Mouse (Mus musculus) liver, embryonic 16.5 days (tissue): Measurements from ENCODE around the gene Gm7954. TPM values are rescaled to one million over a fixed set of nuclear protein-coding genes. Genes with fewer than 3 reads are reported as not detected.
"Not testable (repeated sequence)": the region's sequence is repeated elsewhere in the genome, so short reads cannot be mapped to it uniquely, and the experiment has no call there.

ENCODE experiments used
- ATAC-seq: fragments of 200-750 bp; cut with Nextera tagmentation; 2 replicates; pipeline ENCODE4 v1.8.0; 2017; ENCODE audit warnings: low read depth, mild to moderate bottlenecking, moderate number of reproducible peaks, moderate library complexity
- H3K27ac ChIP-seq: fragments of 300-500 bp; sonication (generic); 2 replicates; pipeline ENCODE4 v1.5.1; 2014; ENCODE audit warnings: mild to moderate bottlenecking, low read length
- H3K27me3 ChIP-seq: fragments of 300-500 bp; sonication (generic); 2 replicates; pipeline ENCODE4 v1.6.1; 2014; ENCODE audit warnings: low read depth, low read length, mixed read lengths; ENCODE audit not compliant: control insufficient read depth, insufficient read depth
- H3K36me3 ChIP-seq: fragments of 300-500 bp; sonication (generic); 2 replicates; pipeline ENCODE4 v1.6.1; 2014; ENCODE audit warnings: mild to moderate bottlenecking; ENCODE audit not compliant: control insufficient read depth, insufficient read depth
- H3K4me1 ChIP-seq: fragments of 300-500 bp; sonication (generic); 2 replicates; pipeline ENCODE4 v1.6.1; 2014; ENCODE audit warnings: low read depth, low read length, mixed read lengths; ENCODE audit not compliant: control insufficient read depth
- H3K4me2 ChIP-seq: fragments of 300-500 bp; sonication (generic); 2 replicates; pipeline ENCODE4 v1.6.1; 2014; ENCODE audit warnings: low read depth, low read length, mixed read lengths
- H3K4me3 ChIP-seq: fragments of 300-500 bp; sonication (generic); 2 replicates; pipeline ENCODE4 v1.5.1; 2014; ENCODE audit warnings: low read depth, mild to moderate bottlenecking, low read length
- H3K9ac ChIP-seq: fragments of 300-500 bp; sonication (generic); 2 replicates; pipeline ENCODE4 v1.6.1; 2014; ENCODE audit warnings: low read depth, low read length
- H3K9me3 ChIP-seq: fragments of 300-500 bp; sonication (generic); replicated peaks from 2 replicates; pipeline ENCODE4 v1.6.1; 2016; ENCODE audit warnings: low read length; ENCODE audit not compliant: control insufficient read depth
- WGBS: fragments of 180-500 bp; shearing (Covaris S2); extraction: QIAGEN DNeasy Blood & Tissue Kit; methylation state at CpG from one replicate; pipeline ENCODE4 v1.1.7; 2014; ENCODE audit not compliant: insufficient replicate concordance; 5-methylcytosine and 5-hydroxymethylcytosine counted together
- polyA plus RNA-seq: library from polyadenylated mRNA; unstranded; fragments of >200 nt; fragmentation: Nextera tagmentation; extraction: Ambion mirVana; gene quantifications from 2 replicates; pipeline ENCODE4 v1.2.1, GENCODE M21; 2015

Gm7954 gene
- not detected in 2 replicates for polyA plus RNA-seq

DNA sequence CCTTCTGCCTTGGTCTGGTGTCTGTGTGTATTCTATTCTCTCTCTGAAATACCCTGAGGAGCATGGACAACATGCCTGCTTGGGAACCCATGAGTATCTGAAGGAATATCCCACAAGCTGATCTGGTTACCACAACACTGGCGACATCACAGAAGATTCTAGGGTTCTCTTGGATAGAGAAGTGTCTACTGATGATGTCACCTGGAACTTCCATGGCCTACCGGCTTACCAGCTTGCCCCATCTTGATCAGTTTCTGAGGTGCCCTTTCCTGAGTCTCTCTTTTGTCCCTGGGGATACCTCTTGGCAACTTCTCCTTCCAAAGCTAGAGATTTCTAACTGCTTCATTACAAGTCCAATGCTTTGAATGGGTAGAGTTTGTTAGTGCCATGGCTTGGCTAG lies at the start of gene Gm7954:
TSS of gene Gm7954 (minus strand) at position 101 of the 400 bp plus-strand sequence.
- H3K9ac ChIP-seq, H3K36me3 ChIP-seq, H3K27ac ChIP-seq, H3K27me3 ChIP-seq, H3K9me3 ChIP-seq, ATAC-seq, H3K4me3 ChIP-seq, H3K4me2 ChIP-seq, H3K4me1 ChIP-seq: not testable (repeated sequence)
- no CpG with 5 or more reads among the region's 2 CpGs for WGBS

DNA sequence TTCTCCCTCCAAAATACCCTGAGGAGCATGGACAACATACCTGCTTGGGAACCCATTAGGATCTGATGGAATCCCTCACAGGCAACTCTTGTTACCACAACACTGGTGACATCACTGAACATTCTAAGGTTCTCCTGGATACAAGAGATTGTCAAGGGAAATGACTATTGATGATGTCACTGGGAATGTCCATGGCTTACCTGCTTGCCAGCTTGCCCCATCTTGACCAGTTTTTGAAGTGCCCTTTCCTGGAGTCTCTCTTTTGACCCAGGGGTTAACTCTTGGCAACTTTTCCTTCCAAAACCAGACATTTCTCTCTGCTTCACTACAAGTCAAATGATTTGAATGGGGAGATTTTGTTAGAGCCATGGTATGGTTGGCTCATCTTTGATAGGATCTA lies 36.1 kb upstream of the Gm7954 start, which contains the start of gene Gm3486:
TSS of gene Gm3486 (minus strand) at position 101 of the 400 bp plus-strand sequence.
- ATAC-seq: not testable (repeated sequence)

DNA sequence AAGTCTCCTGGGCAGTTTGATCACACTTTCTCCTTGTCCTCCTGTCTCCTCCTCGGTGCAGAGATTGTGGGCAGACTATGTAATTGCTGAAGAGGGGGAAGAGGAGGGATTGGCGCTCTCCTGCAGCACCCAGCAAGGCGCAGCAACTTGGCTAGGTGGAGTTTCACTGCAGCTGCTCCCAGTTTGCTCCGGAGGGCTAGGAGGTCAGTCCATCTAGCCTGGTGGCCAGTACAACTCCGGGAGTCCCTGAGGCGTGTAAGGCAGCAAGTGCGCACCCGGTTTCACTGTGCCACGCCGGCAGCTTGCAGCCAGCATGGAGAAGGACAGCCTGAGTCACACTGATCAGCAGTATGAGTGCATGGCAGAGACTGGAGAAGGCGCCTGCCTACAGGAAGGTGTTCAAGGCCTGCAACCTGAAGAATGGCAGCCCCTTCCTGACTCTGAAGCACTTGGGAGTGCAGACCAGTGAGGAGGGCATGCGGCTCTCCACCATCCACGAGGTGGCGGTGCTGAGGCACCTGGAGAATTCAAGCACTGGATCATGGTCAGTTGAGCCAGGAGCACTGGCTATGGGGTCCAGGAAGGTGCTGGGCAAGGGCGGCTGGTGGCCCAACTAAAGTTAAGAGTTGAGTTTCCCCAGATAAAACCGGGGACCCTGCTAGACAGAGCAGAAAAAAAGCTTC lies 27.8 kb downstream of the Gm7954 start:
- not testable (repeated sequence) for H3K27ac ChIP-seq, H3K4me1 ChIP-seq, ATAC-seq, H3K4me3 ChIP-seq, H3K9me3 ChIP-seq, H3K36me3 ChIP-seq, H3K9ac ChIP-seq, H3K27me3 ChIP-seq, H3K4me2 ChIP-seq
- WGBS: 8% methylated on average over 11 of the region's 16 CpGs

More for the DNA sequence above, 36.1 kb upstream of the Gm7954 start, which contains the start of gene Gm3486:
- not testable (repeated sequence) for H3K27ac ChIP-seq, H3K36me3 ChIP-seq, H3K4me1 ChIP-seq, H3K9ac ChIP-seq, H3K4me3 ChIP-seq, H3K27me3 ChIP-seq, H3K4me2 ChIP-seq, H3K9me3 ChIP-seq

DNA sequence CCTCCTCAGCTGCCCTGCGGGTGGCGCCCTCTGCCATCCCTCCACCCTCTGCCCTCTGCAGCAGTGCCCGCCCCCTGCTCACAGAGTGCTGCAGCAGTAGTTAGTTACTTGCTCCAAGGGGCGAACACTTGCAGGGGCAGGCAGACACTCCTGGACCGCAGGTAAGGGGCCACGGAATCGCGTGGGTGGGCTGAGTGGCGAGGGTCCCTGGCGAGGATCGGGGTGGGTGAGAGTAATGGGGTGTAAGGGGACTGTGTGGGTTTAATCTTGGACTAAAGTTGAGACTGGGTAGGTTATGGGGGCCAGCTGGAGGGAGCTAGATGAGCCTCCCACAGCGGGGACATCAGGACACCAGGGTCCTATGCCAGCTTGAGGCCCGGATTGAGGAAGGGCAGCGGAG lies 28.6 kb downstream of the Gm7954 start:
- H3K4me3 ChIP-seq, ATAC-seq, H3K36me3 ChIP-seq, H3K4me2 ChIP-seq, H3K9me3 ChIP-seq, H3K27me3 ChIP-seq, H3K4me1 ChIP-seq, H3K27ac ChIP-seq, H3K9ac ChIP-seq: not testable (repeated sequence)
- 13% methylated on average over 14 of the region's 14 CpGs for WGBS

DNA sequence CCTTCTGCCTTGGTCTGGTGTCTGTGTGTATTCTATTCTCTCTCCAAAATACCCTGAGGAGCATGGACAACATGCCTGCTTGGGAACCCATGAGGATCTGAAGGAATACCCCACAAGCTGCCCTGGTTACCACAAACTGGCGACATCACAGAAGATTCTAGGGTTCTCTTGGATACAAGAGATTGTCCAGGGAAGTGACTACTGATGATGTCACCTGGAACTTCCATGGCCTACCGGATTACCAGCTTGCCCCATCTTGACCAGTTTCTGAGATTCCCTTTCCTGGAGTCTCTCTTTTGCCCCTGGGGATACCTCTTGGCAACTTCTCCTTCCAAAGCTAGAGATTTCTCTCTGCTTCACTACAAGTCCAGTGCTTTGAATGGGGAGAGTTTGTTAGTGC lies 45.1 kb downstream of the Gm7954 start, which contains the start of gene Gm6482:
TSS of gene Gm6482 (minus strand) at position 101 of the 400 bp plus-strand sequence.
- H3K27ac ChIP-seq, H3K9ac ChIP-seq, H3K9me3 ChIP-seq, H3K4me2 ChIP-seq, ATAC-seq, H3K4me3 ChIP-seq, H3K27me3 ChIP-seq, H3K36me3 ChIP-seq, H3K4me1 ChIP-seq: not testable (repeated sequence)
- WGBS: no CpG with 5 or more reads among the region's 2 CpGs

Other genes starting within 250 kb of the Gm7954 start
- not detected in 2 replicates for gene Gm2832, start 174.7 kb downstream of the Gm7954 start, polyA plus RNA-seq
- not detected in 2 replicates for gene Gm5798, start 104.9 kb downstream of the Gm7954 start, polyA plus RNA-seq
- not detected in 2 replicates for gene Gm7945, start 67.1 kb downstream of the Gm7954 start, polyA plus RNA-seq
- not detected in 2 replicates for gene Gm6482, start 45.2 kb downstream of the Gm7954 start, polyA plus RNA-seq
- not detected in 2 replicates for gene Gm3486, start 36.0 kb upstream of the Gm7954 start, polyA plus RNA-seq
- gene Gm7970, start 102.1 kb upstream of the Gm7954 start, polyA plus RNA-seq: not detected in 2 replicates
- gene 1700049E17Rik2, start 119.7 kb upstream of the Gm7954 start, polyA plus RNA-seq: not detected in 2 replicates
- gene Gm3072, start 171.1 kb upstream of the Gm7954 start, polyA plus RNA-seq: not detected in 2 replicates
- gene Gm3676, start 193.0 kb upstream of the Gm7954 start, polyA plus RNA-seq: not detected in 2 replicates
- gene Gm8068, start 248.4 kb upstream of the Gm7954 start, polyA plus RNA-seq: not detected in 2 replicates